Mouse (Mus musculus) spleen, postnatal 10 days (tissue): ENCODE data around the gene Slc2a3.
"Not testable (repeated sequence)": the region's sequence is repeated elsewhere in the genome, so short reads cannot be mapped to it uniquely, and the experiment has no call there.

Source experiments
- DNase-seq, 2 experiments: peaks; one replicate each; pipeline ENCODE4 v3.0.0; 2021 to 2022; ENCODE audit warnings: low spot score in 2 of 2

Slc2a3 gene

DNA sequence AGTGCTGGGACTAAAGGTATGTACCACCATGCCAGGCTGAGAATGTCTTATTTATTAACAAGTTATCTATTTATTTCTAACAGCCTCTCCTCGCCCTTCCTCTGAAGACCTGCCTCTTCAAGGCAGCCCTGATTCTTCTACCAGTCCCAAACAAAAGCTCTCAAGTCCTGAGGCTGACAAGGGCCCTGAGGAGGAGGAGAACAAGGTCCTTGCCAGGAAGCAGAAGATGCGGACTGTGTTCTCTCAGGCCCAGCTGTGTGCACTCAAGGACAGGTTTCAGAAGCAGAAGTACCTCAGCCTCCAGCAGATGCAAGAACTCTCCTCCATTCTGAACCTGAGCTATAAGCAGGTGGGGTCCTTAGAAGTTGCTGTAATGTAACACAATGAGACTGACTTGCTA, 90.0 kb downstream of the Slc2a3 start:
- DNase-seq = no peak

GRCm38 (mm10) chr6:122708826-122709225, 92.6 kb downstream of the Slc2a3 start:
- no peak for DNase-seq

- DNase-seq = no peak
These were observed 94.2 kb downstream of the Slc2a3 start, which contains the start of gene Nanog for GRCm38 (mm10) chr6:122707036-122707800. TSS of gene Nanog (plus strand) at chr6:122707489.

DNA sequence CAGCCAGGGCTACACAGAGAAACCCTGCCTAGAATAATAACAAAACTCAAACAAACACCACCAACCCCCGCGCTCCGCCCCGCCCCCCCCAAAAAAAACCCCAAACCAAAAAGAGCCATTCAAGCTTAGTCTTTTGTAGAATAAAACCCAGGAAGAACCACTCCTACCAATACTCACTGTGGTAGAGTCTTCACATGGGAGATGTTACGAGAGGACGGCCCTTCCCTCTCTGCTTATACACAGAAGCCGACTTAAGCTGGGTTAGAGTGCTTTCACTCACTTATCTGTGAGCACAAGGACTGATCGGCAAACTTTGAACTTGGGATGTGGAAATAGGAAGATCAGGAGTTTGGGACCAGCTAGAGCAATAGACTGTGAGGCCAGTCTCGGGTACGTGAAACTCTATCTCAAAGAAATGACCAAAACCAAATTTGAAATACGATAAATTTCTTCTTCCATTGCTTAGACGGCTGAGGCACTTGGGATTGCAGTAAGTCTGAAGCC, 95.1 kb downstream of the Slc2a3 start:
- no peak for DNase-seq

- DNase-seq = no peak
These were observed 97.7 kb downstream of the Slc2a3 start for GRCm38 (mm10) chr6:122703706-122704105.

DNA sequence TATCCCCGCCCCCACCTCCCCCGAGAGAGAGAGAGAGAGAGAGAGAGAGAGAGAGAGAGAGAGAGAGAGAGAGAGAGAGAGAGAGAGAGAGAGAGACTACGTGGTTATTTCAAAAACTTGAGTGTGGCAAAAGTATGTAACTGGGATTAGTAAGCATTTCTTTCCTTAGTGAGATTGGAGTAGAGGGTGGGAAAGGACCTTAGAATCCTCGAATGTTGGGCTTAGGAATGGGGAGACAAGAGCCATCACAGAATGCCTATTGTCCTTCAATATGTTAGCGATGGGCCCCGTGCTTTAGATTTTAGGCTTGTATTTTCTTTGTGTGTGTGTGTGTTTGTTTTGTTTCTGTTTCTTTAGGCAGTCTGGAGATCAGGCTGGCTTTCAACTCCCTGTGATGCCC, 98.2 kb downstream of the Slc2a3 start:
- DNase-seq = no peak

DNA sequence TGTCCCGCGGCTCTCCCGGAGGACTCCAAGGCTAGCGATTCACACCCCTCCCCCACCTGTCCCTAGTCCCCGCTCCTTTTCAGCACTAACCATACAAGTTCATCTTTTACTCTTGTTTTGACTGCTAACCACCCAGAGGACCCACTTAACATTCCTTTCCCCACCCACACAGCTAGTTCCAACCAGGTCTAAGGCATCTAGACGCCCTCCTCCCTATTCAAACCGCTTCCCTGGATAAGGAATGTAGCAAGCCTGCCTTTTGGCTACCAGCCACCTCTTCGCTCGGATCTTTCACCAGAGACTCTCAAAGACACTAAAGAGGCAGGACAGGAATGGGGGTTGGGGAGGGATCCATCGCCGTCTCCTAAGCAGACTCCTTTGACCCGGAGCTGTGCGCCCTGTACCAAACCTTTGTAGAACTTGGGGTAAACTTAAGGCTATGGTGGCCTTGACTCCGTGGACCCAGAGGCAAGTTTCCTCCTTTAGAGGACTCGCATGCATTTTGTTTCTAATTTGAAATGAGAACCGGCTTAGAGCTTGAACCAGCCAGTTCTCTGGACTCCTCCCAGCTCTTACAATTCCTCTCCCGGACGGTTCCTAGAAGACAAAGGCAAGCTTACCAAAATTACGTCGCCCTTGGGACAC, 98.8 kb downstream of the Slc2a3 start:
- DNase-seq = no peak

DNA sequence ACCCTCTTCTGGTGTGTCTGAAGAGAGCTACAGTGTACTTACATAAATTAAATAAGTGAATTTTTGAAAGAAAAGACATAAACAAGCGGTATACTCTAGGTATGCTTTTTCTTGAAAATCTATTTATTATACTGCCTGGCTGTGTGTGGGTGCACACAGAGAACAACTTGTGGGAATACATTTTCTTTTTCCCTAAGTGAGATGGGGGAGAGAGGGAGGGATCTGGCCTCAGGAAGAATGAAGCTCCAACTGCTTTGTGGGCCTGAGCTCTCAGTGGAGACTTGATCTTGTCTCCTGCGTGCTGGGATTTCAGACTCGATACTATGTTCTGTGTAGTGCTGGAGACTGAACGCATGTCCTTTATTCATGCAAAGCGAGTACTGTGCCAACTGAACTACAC, 99.6 kb downstream of the Slc2a3 start:
- no peak for DNase-seq

- DNase-seq = not testable (repeated sequence)
These were observed 101.8 kb downstream of the Slc2a3 start for GRCm38 (mm10) chr6:122699628-122700027.

DNA sequence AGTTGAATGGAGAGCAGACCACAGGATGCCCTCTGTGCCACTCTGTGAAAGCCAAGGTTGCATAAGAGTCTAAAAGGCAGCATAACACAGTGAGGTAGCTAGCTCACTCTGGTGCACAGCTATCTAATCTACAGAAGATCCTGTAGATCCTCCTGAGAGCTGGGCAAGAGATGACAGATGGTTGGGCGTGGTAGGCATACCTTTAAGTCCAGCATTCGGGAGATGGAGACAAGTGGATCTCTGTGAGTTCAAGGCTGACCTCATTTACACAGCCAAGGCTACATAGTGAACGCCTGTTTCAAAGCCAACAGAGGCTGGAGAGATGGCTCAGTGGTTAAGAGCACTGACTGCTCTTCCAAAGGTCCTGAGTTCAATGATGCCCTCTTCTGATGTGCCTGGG, 106.0 kb downstream of the Slc2a3 start:
- no peak for DNase-seq

GRCm38 (mm10) chr6:122690082-122690481, 111.4 kb downstream of the Slc2a3 start:
- no peak for DNase-seq

DNA sequence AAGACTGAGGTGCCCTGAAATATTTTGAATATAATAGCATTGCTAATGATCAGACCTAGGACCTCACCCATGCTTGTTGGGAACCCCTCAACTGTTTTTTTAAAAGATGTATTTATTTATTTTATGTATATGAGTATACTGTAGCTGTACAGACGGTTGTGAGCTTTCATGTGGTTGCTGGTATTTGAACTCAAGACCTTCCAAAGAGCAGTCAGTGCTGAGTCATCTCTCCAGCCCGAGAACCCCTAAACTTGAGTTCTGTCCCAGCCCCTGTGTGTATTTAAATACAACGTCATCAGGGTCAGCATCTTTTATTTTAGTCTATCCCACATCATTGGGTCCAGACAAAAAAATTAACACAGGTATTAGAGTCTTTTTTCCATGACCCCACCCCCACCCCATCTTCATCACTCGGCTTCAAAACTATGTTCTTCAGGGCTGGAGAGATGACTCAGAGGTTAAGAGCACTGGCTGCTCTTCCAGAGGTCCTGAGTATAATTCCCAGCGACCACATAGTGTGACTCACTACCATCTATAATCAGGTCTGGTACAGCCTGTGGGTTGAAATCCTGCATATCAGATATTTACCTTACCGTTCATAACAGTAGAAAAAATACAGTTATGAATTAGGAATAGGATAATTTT, 111.9 kb downstream of the Slc2a3 start:
- no peak for DNase-seq

DNA sequence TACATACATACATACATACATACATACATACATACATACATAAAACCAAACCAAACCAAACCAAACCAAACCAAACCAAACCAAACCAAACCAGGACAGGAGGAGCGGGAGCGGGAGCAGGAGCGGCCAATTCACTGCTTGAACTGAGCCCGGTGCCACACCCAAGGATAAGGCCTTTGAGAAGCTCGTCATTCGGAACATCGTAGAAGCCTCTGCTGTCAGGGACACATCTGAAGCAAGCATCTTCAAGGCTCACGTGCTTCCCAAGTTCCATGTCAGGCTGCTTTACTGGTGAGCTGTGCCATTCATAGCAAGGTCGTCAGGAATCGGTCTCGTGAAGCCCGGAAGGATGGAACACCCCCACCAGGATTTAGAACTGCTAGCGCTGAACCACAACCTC, 114.7 kb downstream of the Slc2a3 start:
- no peak for DNase-seq

- DNase-seq = no peak
These were observed 118.8 kb downstream of the Slc2a3 start for GRCm38 (mm10) chr6:122682646-122683045.
